ENCODE assay signal across 15 mouse cellular contexts in the genomic region with DNA sequence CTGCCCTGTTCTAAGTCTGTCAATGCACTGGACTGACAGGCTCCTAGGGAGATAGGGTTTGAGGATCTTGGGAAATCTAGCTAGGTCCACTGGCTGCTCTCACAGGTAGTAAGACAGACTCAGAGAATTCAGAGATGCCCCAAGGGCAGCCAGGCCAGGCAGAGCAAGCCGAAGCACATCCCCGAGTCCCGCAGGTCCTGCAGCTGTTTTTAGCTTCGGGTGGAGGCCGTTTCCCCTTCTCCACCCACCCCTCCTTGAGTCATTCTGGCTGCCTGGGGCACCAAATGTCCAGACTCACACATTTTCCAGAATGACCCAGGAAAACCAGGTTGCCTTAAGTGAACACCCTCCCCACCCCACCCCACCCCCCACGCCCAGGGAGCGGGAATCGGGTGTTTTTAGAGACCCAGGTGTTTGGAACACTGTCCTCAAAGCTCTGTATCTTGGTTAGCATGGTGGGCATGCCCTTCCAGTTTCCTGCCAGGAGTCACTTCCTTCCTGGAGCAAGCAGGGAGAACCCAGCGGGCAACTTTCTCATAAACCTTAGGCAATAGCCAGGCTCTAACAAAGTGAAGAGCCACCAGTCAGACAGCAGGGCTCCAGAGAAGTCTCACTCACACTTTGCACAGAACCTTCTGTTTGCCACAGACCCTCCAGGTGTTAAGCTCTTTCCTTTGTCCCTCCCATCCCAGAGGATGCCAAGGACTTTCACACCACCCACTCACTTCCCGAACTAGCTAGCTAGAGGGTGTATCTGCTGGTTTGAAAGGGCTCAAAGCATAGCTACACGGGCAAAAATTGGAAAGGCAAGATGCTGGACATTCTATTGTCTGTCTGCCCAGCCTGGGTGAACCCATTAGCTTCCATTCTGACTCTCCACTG.
DNase-seq lines count a peak whose midpoint lies in the region; ATAC-seq and TF ChIP-seq lines count a peak whose summit lies in the region.
"Had no signal": no experiment of that assay in that cellular context is flagged by ENCODE, and none has a peak within 500 bp of the region (broad histone marks: within the 10 kb centered on the region; RNA-seq: fewer than 3 reads in every experiment).

No protein-coding gene starts in this region.

- peak; percentile 59; the same call in 1 of the 2 replicates for TF ChIP-seq EP300 in lung, postnatal 0 days (IDR thresholded peaks at IDR 0.05)

- H3K27me3 ChIP-seq in cerebellum, adult 2 months (ENCODE audit: control insufficient read depth, insufficient read depth, low read length): no peaks in the 10 kb centered on the region
- H3K27me3 ChIP-seq in heart, embryonic 13.5 days (replicated peaks): no peaks in the 10 kb centered on the region
- H3K27me3 ChIP-seq in lung, postnatal 0 days (replicated peaks; ENCODE audit: insufficient read depth, low read length): no peaks in the 10 kb centered on the region
- H3K27me3 ChIP-seq: embryonic facial prominence, embryonic 13.5 days; limb, embryonic 15.5 days; lung, embryonic 15.5 days; midbrain, embryonic 12.5 days had no signal

- no peak for TF ChIP-seq POLR2A in cerebellum, adult 2 months (IDR thresholded peaks at IDR 0.05; ENCODE audit: borderline replicate concordance, insufficient read depth, low read length)
- TF ChIP-seq POLR2A in lung, adult 2 months (IDR thresholded peaks at IDR 0.05; ENCODE audit: borderline replicate concordance, extremely low read depth, low read depth, low read length): no peak

- H3K9me3 ChIP-seq in heart, embryonic 13.5 days: no peaks in the 10 kb centered on the region
- H3K9me3 ChIP-seq in lung, postnatal 0 days (ENCODE audit: low read length): no peaks in the 10 kb centered on the region
- H3K9me3 ChIP-seq: embryonic facial prominence, embryonic 13.5 days; limb, embryonic 15.5 days; lung, embryonic 15.5 days; midbrain, embryonic 12.5 days had no signal

- no peak for DNase-seq in cerebellum, adult 2 months
- no peak for DNase-seq in cerebellum, adult 8-10 months
- DNase-seq in heart, adult 11 months: no peak
- peak; percentile 25 for DNase-seq in lung, postnatal 0 days (ENCODE audit: low spot score)
- DNase-seq in lung, adult 2 months: no peak
- DNase-seq in ZHBTc4 (ENCODE audit: low read depth, low spot score): peak; percentile 12
- DNase-seq in adrenal gland, adult 18-20 months (ENCODE audit: low spot score in 2 of 2): no peak
- DNase-seq: adrenal gland, postnatal 10 days; kidney, adult 2 months had no signal

- no peak for ATAC-seq in heart, embryonic 13.5 days (ENCODE audit: extremely low read depth, insufficient number of reproducible peaks, low FRiP score, low TSS enrichment)
- peak; percentile 55 for ATAC-seq in lung, postnatal 0 days

- peak overlapping the region; percentile 3; the same call in 1 of the 2 replicates for H3K4me2 ChIP-seq in heart, embryonic 13.5 days
- H3K4me2 ChIP-seq in lung, postnatal 0 days (replicated peaks; ENCODE audit: low read depth, low read length): no peak overlapping the region
- H3K4me2 ChIP-seq: embryonic facial prominence, embryonic 13.5 days; hindbrain, embryonic 14.5 days; limb, embryonic 15.5 days; lung, embryonic 15.5 days; midbrain, embryonic 12.5 days had no signal

- H3K4me3 ChIP-seq in cerebellum, adult 2 months (replicated peaks; ENCODE audit: insufficient read depth, low read depth, low read length): no peak overlapping the region
- H3K4me3 ChIP-seq in heart, embryonic 13.5 days: no peak overlapping the region
- no peak overlapping the region for H3K4me3 ChIP-seq in lung, postnatal 0 days (ENCODE audit: low read depth, low read length)
- no peak overlapping the region for H3K4me3 ChIP-seq in lung, adult 2 months (replicated peaks; ENCODE audit: extremely low read depth, low read depth, low read length)
- H3K4me3 ChIP-seq: embryonic facial prominence, embryonic 13.5 days; limb, embryonic 15.5 days; lung, embryonic 15.5 days; midbrain, embryonic 12.5 days had no signal

- H3K27ac ChIP-seq in cerebellum, adult 2 months (ENCODE audit: insufficient read depth, low read length): peak overlapping the region; percentile 17
- H3K27ac ChIP-seq in heart, embryonic 13.5 days (replicated peaks): peak overlapping the region; percentile 44
- peak overlapping the region; percentile 47 for H3K27ac ChIP-seq in lung, postnatal 0 days (ENCODE audit: low read length)
- H3K27ac ChIP-seq: embryonic facial prominence, embryonic 13.5 days; hindbrain, embryonic 14.5 days; limb, embryonic 15.5 days; lung, embryonic 15.5 days; midbrain, embryonic 12.5 days had no signal

- WGBS in cerebellum, adult 2 months: 37% methylated on average over 11 of the region's 11 CpGs
- 35% methylated on average over 11 of the region's 11 CpGs for WGBS in heart, embryonic 13.5 days
- 58% methylated on average over 11 of the region's 11 CpGs for WGBS in lung, postnatal 0 days
- WGBS in lung, adult 2 months: 33% methylated on average over 11 of the region's 11 CpGs

- 0 out of 2 replicates have a peak overlapping the region, but pooled peaks have one; percentile 9 for H3K9ac ChIP-seq in heart, embryonic 13.5 days
- H3K9ac ChIP-seq in lung, postnatal 0 days (replicated peaks; ENCODE audit: low read depth): no peak overlapping the region
- H3K9ac ChIP-seq: embryonic facial prominence, embryonic 13.5 days; hindbrain, embryonic 14.5 days; limb, embryonic 15.5 days; lung, embryonic 15.5 days; midbrain, embryonic 12.5 days had no signal

- TF ChIP-seq CTCF in cerebellum, adult 2 months (IDR thresholded peaks at IDR 0.05; ENCODE audit: borderline replicate concordance, insufficient read depth, low read depth, low read length): no peak
- no peak for TF ChIP-seq CTCF in lung, postnatal 0 days (IDR thresholded peaks at IDR 0.05)
- TF ChIP-seq CTCF in lung, adult 2 months (IDR thresholded peaks at IDR 0.05; ENCODE audit: insufficient read depth, low read length): no peak

- H3K36me3 ChIP-seq in heart, embryonic 13.5 days: no peaks in the 10 kb centered on the region
- no peaks in the 10 kb centered on the region for H3K36me3 ChIP-seq in lung, postnatal 0 days (ENCODE audit: insufficient read depth, low read length)
- H3K36me3 ChIP-seq: embryonic facial prominence, embryonic 13.5 days; limb, embryonic 15.5 days; lung, embryonic 15.5 days had no signal

- peaks cover 26% of the 10 kb centered on the region for H3K4me1 ChIP-seq in cerebellum, adult 2 months (ENCODE audit: control insufficient read depth, insufficient read depth, low read length)
- peaks cover 34% of the 10 kb centered on the region for H3K4me1 ChIP-seq in heart, embryonic 13.5 days
- H3K4me1 ChIP-seq in lung, postnatal 0 days (ENCODE audit: insufficient read depth, low read depth, low read length): no peaks in the 10 kb centered on the region
- H3K4me1 ChIP-seq in lung, adult 2 months (ENCODE audit: control insufficient read depth, insufficient read depth, low read length): peaks cover 4% of the 10 kb centered on the region; the same call in 1 of the 2 replicates
- H3K4me1 ChIP-seq: embryonic facial prominence, embryonic 13.5 days; lung, embryonic 15.5 days had no signal

Comparison
In these comparisons a context has a peak if more than half of its experiments do, and no peak if none do; other contexts are left out.
1. DNase-seq: peak in lung, postnatal 0 days (single experiment) and ZHBTc4 (single experiment); none in cerebellum, adult 2 months (0 of 2), cerebellum, adult 8-10 months (single experiment), heart, adult 11 months (single experiment), lung, adult 2 months (single experiment) and adrenal gland, adult 18-20 months (0 of 2).
2. Peak in every context shown above with its lines, with median percentiles within 50 percentile points of each other: H3K27ac ChIP-seq.